Mouse (Mus musculus): ENCODE data around the gene Fkbp4.

The Fkbp4 gene

DNA sequence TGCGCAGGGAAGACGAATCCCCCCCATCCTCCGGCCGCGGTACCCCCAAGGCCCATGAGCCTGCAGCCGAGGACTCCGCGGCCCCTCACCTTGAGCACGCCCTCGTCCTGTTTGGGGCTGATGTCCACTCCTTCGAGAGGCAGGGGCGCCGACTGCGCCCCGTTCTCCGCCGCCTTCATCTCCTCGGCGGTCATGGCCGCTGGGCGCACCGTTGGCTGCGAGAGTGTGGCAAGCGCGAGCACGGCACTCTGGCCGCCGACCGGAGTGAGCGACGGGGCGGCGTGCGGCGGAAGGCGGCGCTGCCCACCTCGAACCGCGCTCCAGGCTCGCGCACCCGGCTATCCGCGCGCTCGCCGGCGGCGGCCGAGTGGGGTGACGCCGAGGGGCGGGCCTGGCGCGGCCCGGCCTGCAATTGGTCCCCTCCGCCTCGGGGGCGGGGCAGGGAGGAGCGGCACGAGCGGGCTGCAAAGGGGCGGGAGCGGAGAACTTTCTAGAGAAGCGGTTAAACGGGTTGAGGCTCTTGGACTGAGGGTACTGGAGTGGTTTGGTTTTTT lies at the start of gene Fkbp4:
Gene Fkbp4, minus strand, starts transcription at position 361 of the 554 bp plus-strand sequence.
- DNase-seq = peak; percentile 96 to 98

DNA sequence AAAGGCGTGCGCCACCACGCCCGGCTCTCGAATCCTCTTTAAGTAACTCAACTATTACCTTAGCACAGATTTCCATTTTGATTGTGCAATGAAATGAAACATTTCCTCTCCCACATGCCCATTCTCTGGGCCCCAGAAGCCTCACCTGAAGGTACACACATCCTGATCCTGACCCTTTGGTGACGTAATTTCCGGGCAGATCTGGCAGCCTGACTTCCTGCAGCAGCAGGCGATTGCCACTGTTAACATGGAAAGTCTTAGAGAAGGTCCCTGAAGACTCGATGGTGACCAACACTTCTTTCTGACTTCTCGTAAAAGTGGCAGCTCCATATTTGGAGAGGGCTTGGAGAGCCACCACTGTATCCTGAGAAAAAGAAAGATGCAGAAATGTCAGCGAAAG lies 49.3 kb upstream of the Fkbp4 start:
- no peak for DNase-seq

DNA sequence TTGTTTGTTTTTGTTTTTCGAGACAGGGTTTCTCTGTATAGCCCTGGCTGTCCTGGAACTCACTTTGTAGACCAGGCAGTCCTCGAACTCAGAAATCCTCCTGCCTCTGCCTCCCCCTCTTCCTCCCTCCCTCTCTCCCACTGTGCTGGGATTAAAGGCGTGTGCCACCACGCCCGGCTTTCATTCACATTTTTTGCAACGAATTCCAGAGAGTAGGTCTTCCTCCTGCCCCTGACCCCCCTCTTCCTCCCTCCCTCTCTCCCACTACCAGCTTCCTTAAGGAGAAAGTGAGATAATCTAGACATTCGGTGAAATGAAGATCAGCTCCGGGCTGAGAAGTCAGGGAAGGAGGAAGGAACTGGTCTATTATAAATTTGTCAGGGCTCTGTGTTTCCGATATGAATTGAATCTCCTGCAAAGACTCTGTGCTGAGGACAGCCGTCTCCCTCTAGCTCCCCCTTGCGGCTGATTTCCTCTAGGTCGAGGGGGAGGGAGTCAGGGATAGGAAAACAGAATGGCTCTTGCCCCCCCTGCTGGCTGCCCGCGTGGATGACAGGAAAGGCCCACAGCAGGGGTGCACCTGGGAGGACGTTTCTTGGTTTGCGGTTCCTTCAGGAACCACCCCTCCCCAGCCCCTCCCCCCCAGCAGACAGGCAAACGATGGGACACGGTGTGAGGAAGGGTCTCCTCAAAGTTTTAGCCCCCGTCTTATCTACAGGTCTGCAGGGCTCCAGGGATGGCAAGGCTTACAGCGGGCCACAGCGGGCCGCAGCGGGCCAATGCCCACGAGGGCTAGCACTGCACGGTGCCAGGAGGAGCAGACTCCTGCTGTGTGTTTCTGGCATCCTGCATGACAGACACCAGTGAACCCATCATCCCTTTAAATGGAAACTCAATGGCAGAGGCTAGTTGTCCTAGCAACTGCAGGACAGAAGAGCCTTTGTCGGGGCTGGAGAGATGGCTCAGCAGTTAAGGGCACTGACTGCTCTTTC lies 41.3 kb upstream of the Fkbp4 start:
- DNase-seq = peak; percentile 98

DNA sequence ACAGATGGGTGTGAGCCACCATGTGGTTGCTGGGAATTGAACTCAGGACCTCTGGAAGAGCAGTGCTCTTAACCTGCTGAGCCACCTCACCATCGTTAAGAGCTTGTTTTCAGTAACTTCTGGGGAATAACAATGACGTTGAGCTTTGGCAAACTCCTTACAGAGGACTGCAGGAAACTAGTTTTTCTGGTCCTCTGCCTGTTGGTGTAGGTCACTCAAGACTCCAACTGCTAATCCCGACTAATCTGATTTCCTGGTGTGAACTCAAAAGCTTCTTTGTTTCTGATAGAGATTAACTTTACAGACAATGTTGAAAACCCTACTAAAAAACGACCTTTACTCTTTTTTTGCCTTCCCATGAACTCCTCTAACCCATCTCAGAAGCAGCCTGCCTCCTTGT lies 39.0 kb upstream of the Fkbp4 start:
- DNase-seq = no peak

DNA sequence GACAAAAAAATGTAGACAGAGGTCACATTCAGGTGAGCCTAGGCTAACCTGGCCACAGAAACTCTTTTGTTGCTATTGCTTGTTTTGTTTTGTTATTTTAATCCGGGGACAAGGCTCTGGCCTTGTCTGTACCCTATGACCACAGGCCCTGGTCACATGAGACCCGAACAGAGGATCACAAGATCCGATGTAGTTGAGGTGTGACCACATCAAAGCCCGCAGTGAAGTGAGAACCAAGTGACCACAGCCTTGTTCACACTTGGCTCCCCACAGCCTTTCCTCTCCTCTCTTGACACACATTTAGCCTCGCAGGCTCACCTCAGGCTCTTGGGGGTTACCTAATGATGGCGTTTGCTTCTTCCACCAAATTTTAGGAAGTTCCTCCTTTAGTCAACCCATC lies 35.6 kb upstream of the Fkbp4 start:
- DNase-seq = no peak

DNA sequence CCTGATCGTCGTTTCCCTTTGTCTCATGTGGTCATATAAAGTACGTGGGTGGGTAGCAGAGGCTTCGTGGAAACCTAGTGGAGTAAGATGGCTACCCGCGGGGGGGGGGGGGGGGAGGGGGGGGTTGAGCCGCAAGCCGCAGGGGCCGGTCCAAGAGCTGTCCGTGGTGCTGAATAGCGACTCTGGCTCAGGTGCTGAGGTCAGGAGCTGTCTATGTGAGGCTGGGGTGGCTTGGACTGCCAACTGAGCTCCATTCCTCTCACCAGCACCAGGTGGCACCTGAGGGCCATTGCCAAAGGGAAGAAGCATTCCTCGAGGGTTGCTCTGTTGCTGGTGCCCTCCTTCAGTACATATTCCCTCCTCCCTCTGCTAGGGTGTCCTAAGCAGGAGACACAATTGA lies 31.0 kb upstream of the Fkbp4 start:
- DNase-seq = peak in 1 of 2 experiments; percentile 12

DNA sequence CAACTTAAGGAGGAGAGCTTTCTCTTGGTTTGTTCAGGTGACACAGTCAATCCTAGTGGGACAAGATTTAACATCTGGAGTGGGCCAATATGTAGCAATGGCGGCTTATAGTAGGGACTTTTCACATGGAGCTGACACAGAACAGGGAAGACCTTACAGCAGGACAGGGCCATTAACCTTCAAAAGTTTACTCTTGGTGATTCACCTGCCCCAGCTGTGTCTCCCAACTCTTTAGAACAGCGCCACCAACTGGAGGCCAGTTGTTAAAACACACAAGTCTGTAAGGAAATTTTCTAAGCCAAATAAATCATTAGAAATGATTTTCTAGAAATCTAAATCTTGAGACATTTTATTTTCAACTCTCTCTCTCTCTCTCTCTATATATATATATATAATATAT lies 28.8 kb upstream of the Fkbp4 start:
- no peak for DNase-seq

DNA sequence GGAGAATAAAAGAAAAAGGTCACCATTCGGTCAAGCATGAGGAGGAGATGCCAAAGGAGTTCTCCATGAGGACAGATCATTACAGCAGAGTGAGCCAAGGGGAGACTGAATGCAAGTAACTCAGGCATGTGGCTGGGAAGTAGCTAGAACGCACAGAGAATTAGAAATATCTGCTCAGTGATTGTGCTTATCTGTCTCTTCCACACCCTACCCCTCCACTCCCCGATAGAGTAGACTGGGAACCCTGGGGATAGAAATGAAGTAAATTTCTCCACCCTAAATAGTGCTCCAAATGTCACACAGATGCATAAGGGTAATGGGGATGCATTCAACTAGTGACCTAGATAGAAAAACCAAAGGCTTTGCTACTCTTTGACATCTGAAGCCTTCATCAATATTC lies 28.1 kb upstream of the Fkbp4 start:
- DNase-seq = no peak

DNA sequence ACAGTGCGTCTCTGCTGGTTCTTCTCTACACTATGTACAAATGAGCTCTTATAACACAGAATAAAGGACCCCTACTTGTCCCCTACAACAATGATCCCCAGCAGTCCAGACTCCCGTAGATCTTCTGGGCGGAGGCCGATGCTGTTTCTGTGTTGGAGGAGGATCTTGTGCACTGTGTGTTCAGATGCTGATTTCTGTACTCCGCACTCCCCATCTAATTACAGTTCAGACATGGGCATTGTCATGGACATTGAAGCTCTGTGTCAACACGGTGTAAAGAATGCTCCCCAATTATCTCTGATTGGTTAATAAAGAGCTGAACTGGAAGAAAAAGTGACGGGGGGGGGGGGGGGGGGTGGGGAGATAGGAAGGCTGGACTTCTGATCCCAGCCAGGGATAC lies 27.6 kb upstream of the Fkbp4 start:
- DNase-seq = no peak

DNA sequence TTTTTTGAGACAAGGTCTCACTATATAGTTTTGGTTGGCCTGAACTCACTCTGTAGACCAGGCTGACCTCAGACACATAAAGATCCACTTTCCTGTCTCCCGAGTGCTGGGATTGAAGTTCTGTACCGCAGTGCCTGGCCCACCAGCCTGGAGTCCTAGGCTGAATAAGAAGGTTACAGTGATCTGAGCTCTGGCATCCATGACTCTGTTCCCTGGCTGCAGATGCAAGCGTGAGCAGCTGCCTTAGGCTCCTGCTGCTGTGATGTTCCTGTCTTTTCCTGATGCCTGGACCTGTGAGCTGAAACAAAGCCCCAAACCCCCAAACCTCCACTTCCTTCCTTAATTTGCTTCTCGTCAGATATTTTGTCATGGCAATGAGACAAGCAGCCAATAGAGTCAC lies 26.5 kb upstream of the Fkbp4 start:
- DNase-seq = no peak

DNA sequence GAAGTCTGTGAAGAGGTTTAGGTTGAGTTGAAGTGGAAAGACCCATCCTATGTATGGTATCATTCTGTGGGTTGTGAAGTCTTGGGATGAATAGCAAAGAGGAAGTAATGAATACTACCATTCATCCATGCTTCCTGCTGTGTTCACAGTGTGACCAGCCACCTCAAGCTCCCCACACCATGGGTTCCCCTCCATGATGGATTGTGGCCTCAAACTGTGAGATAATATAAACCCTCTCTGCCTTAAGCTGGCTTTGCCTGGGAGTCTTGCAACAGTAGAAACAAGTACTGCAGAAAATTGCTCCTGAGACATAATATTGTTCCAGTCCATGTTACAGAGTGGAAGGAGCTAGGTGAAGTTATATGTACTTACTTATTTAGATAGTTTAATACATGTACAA lies 23.1 kb upstream of the Fkbp4 start:
- no peak for DNase-seq

DNA sequence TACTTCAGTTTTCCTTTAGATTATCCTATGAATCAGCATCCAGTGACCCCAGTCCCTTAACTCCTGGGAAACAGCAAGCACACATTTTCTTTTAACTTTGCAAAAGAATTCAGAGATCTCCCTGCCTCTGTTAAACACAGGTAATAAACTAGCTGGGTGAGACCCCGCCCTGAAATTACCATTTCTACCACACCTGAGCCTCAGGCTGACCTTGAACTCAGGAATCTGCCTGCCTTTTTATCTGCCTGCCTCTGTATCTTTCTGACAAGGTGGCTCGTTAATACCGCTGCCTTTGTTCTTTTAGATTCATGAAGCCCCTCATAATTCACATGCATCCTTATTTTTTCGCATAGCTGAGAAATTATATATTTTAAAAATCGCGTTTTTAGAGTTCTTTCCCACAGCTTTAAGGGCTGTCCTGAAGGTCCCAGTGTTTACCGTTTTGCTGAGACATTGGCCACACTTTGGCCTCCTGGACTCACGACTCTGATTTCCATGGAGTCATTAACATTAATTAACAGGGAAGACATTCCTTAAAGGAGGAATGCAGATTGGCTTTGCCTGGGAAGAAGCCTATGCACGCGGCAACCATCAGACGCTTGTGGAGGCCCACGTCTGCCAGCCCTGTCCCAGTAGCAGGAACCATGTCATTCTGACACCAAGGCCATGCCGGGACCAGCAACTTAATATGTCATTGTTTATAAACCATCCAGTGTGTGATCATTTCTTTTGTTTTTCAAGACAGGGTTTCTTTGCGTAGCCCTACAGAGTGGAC lies 22.4 kb upstream of the Fkbp4 start:
- DNase-seq = no peak

DNA sequence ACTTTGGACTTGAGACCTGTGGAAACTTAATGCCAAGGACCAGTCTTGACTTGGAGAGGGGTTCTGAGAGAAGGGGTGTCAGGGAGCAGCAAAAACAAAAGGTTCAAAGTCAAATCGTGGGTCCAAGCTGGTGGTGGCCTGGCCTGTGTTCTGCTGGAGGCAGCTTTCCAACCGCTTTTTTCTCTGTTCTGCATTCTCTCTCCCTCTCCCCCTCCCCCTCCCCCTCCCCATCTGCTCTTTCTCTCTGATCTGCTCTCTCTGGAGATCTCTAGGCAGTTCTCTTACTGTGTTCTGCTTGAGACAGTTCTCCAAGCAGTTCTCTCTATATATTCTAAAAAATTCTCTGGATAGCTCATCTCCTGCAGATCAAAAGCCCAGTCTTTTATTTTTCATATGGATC lies 21.8 kb upstream of the Fkbp4 start:
- no peak for DNase-seq

DNA sequence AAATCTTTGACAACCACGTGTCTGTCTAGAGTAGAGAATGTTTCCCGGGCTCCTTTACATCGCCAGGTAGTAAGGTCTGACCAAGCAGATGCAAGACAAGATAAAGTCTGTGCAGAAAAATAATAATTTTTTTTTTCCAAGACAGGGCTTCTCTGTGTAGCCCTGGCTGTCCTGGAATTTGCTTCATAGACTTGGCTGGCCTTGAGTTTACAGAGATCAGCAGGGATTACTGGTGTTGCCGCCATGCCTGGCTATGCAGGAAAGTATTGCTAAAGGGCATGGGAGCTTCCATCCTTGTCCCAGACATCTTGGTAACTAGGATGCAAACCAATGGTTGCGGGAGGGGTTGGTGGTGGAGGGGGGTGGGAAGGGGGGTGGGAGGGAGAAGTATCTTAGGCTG lies 18.7 kb upstream of the Fkbp4 start:
- no peak for DNase-seq

DNA sequence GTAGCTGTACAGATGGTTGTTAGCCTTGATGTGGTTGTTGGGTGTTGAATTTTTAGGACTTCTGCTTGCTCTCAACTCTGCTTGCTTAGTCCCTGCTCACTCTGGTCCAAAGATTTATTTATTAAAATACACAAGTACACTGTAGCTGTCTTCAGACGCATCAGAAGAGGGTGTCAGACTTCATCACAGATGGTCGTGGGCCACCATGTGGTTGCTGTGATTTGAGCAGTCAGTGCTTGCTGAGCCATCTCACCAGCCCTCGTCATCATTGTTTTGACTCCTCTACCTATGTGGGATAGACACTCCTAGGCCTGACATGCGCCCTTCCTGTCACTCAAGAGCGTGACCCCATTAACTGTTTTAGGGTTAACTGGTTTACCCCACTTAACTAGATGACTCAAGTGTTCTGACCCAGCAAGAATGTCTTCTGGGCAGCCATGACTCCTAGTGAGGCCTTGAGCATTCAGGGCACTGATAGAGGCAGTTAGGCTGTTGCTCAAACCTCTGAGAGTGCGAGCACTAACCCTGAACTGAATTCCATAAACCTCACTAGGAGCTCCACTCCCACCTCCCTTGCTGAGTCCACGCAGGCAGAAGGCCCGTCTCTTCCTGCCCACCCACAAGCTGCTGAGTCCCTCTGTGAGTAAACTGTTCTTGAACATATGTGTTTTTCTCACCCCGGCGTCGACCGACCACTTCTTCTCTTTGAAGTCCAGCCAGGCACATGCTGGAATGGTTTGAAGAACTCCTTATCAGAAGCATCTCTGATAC lies 17.5 kb upstream of the Fkbp4 start:
- no peak for DNase-seq

DNA sequence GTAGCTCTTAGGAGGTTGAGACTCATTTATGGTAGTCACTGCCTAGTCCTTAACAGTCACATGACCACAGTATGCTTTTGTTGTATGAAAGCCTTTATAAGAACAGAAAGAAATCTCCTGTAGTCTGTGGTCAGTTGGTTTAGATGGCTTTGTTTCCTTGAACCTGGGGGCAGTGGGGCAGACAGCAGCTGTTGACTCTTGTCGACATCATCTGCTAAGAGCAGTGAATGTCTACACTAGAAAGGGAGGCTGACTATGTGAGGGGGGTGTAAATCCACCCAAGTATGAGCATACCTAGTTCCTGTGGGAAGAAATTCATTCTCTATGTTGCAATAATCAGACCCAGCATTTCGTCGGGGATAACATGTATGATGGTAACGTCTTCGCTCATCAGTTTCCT lies 8.6 kb upstream of the Fkbp4 start:
- DNase-seq = no peak

DNA sequence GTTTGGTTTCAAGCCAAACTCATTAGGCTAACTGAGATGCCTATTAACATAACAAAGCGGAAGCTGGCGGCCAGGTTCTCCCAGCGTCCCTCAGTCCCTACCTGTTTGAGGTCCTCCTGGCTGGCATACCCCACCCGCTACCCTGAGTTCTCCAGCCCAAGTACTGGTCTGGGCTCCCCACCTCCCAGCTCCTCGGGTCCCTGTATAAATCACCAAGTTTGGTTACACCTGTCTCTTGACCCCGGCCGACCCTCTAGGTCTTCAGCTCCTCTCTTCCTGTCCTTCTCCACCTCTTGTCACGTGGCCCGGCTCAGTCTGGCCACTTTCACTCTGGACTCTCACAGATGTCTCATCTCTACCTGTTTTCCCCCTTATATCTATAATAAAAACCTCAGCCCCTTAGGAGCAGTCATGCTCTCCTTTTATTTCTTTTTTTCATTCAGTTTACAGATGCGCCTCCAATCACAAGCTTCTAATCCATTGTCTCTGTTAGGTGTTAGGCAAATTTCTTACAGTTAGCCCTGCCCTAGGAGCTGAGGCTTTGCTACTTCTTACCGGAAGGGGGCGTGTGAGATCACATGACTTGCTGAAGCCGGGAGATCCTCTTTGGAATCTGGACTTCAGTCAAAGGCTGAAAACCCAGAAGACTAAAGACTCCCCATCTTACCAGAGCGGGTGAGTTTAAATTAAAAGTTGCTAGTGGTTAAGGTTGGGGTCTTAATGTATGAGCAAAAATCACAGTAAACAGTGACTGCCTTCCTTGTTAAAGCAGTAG lies 7.5 kb upstream of the Fkbp4 start:
- DNase-seq = peak; percentile 65 to 78

DNA sequence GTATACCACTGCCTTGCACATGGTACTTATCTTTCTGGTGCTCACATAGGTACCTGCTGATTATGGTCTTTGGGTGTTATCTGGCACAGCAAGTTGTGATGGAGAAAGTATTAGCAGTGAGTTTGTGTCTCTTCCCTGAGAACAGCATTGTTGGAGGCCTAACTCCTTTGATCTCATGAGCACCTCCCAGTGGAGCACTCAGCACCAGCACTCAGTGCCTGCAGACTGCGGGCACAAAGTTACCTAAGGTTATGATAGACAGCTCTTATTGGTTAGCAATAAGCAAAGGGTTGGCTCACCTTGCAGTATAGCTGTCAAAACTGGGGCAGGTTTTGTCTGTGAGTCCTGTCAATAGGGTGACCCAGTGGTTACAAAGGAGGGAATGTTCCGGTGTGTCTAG lies 1.8 kb upstream of the Fkbp4 start:
- DNase-seq = no peak

DNA sequence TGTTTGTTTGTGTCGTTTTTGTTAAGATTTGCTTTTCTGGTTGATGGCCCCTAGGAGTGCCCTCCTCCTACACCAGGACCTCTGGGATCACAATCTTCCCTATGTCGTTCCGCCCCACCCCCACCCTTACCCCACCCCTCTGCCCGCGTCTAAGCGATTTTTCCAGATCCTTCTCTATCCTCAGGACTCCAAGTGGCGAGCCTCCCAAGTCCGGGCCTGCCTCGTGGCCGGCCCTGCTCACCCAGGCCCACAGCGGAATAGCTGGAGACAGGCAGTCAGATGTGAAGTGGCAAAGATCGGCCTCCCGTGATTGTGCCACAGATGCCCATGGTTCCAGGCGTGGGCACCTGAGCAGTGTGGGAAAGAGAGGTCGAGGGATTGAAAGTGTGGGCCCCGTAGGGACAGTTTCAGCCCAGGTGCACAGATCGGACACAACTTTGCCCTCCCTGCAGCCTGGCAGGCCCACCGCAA lies 429 bp upstream of the Fkbp4 start:
- DNase-seq = peak; percentile 30 to 56

DNA sequence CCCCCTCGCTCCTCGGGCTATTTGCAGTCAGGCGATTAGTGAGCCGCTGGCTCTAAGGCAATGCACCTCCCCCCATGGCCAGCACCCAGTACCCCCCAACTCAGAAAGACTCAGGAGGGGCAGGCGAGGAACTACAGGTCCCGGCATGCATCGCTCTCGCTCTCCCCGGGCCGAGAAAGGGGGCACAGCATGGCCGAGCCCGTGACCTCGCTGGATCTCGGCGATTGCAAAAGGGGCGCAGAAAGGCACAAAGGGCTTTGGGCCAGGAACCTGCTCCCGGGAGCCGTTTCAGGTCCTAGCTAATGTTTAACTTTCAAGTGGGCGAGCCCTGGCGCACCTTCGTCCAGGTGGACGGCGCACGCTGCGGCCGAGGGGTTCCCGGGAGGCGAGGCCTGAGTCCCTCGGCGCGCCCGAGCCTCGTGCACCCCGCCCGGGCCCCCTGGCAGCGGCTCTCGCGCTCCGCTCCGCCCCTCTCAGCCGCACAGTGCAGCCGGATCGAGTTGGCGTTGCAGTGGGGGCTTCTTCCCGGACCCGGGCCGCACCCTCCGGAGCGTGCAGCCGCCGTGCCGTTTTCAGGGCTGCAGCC lies 653 bp downstream of the Fkbp4 start:
- DNase-seq = peak; percentile 78 to 80

DNA sequence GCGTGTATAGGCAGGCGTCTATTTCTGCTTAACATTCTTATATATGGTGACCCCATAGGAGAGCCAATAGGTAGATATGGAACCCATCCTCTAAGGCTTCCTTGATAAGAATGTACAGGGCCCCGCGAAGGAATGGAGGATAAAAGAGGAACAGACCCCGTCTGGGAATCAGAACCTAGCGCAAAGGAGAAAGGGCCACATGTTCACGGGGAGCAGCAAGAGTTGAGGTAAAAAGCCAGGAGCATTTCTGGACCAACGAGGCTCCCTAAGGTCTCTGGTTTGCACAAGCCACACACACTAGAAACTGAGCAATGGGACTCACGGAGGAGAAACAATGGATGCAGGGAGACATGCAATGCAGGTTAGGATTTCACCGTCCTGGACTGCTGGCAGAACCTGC lies 1.2 kb downstream of the Fkbp4 start:
- DNase-seq = no peak
